Mouse (Mus musculus): ENCODE measurements around the gene Olfr332. TPM values are rescaled to one million over a fixed set of nuclear protein-coding genes. Genes with fewer than 3 reads are reported as not detected.
"Not testable (repeated sequence)": the region's sequence is repeated elsewhere in the genome, so short reads cannot be mapped to it uniquely, and the experiment has no call there.

Olfr332 gene
- polyA plus RNA-seq (2015; fragmentation: Nextera tagmentation; extraction: Ambion mirVana): not detected in 2 replicates

- H3K4me3 ChIP-seq (ENCODE audit: low read depth, low read length): no peak within 1 kb of the TSS
- H3K36me3 ChIP-seq (ENCODE audit: control insufficient read depth, insufficient read depth, low read length): no peaks in the 10 kb centered on the region
- no peak for ATAC-seq (ENCODE audit: low FRiP score, low TSS enrichment)
Observed at GRCm38 (mm10) chr11:58492455-58492854, at the start of gene Olfr332. Gene Olfr332, minus strand, starts transcription at chr11:58492555.

GRCm38 (mm10) chr11:58534736-58535135 is 42.4 kb upstream of the Olfr332 start, which contains the start of gene Olfr330:
Gene Olfr330, minus strand, starts transcription at chr11:58534836.
- not testable (repeated sequence) for H3K4me1 ChIP-seq (replicated peaks; ENCODE audit: control insufficient read depth, insufficient read depth); H3K27me3 ChIP-seq (ENCODE audit: control insufficient read depth, insufficient read depth, low read length); DNase-seq (ENCODE audit: low spot score); H3K9me3 ChIP-seq (ENCODE audit: control insufficient read depth, low read length); H3K4me2 ChIP-seq (replicated peaks; ENCODE audit: low read depth); ATAC-seq (ENCODE audit: low FRiP score, low TSS enrichment); H3K9ac ChIP-seq (ENCODE audit: low read length); H3K36me3 ChIP-seq (ENCODE audit: control insufficient read depth, insufficient read depth, low read length); H3K27ac ChIP-seq (replicated peaks); H3K4me3 ChIP-seq (ENCODE audit: low read depth, low read length)

More at GRCm38 (mm10) chr11:58492455-58492854, at the start of gene Olfr332:
- H3K27ac ChIP-seq (replicated peaks): no peak within 1 kb of the TSS
- WGBS: 57% methylated on average over 2 of the region's 2 CpGs
- no peaks in the 10 kb centered on the region for H3K9me3 ChIP-seq (ENCODE audit: control insufficient read depth, low read length)
- no peaks in the 10 kb centered on the region for H3K27me3 ChIP-seq (ENCODE audit: control insufficient read depth, insufficient read depth, low read length)
- H3K9ac ChIP-seq (ENCODE audit: low read length): no peak within 1 kb of the TSS
- no peak for TF ChIP-seq EP300 (optimal IDR thresholded peaks at IDR 0.05)
- no peak for TF ChIP-seq CTCF (IDR thresholded peaks at IDR 0.05; ENCODE audit: low read depth)
- no peak for DNase-seq (ENCODE audit: low spot score)
- H3K4me1 ChIP-seq (replicated peaks; ENCODE audit: control insufficient read depth, insufficient read depth): no peaks in the 10 kb centered on the region
- no peak within 1 kb of the TSS for H3K4me2 ChIP-seq (replicated peaks; ENCODE audit: low read depth)

GRCm38 (mm10) chr11:58519756-58520155 is 27.4 kb upstream of the Olfr332 start:
- not testable (repeated sequence) for H3K9me3 ChIP-seq (ENCODE audit: control insufficient read depth, low read length); DNase-seq (ENCODE audit: low spot score); H3K4me1 ChIP-seq (replicated peaks; ENCODE audit: control insufficient read depth, insufficient read depth); H3K27ac ChIP-seq (replicated peaks); H3K4me2 ChIP-seq (replicated peaks; ENCODE audit: low read depth); H3K4me3 ChIP-seq (ENCODE audit: low read depth, low read length); H3K36me3 ChIP-seq (ENCODE audit: control insufficient read depth, insufficient read depth, low read length); ATAC-seq (ENCODE audit: low FRiP score, low TSS enrichment); H3K9ac ChIP-seq (ENCODE audit: low read length); H3K27me3 ChIP-seq (ENCODE audit: control insufficient read depth, insufficient read depth, low read length)
- 88% methylated on average over 7 of the region's 9 CpGs for WGBS

GRCm38 (mm10) chr11:58518916-58519315 is 26.6 kb upstream of the Olfr332 start:
- 94% methylated on average over 17 of the region's 18 CpGs for WGBS
- not testable (repeated sequence) for H3K4me2 ChIP-seq (replicated peaks; ENCODE audit: low read depth); H3K4me1 ChIP-seq (replicated peaks; ENCODE audit: control insufficient read depth, insufficient read depth); H3K4me3 ChIP-seq (ENCODE audit: low read depth, low read length); H3K27ac ChIP-seq (replicated peaks); H3K36me3 ChIP-seq (ENCODE audit: control insufficient read depth, insufficient read depth, low read length); H3K9me3 ChIP-seq (ENCODE audit: control insufficient read depth, low read length); H3K27me3 ChIP-seq (ENCODE audit: control insufficient read depth, insufficient read depth, low read length); H3K9ac ChIP-seq (ENCODE audit: low read length); DNase-seq (ENCODE audit: low spot score); ATAC-seq (ENCODE audit: low FRiP score, low TSS enrichment)

- H3K4me1 ChIP-seq (replicated peaks; ENCODE audit: control insufficient read depth, insufficient read depth); H3K27ac ChIP-seq (replicated peaks); H3K36me3 ChIP-seq (ENCODE audit: control insufficient read depth, insufficient read depth, low read length); H3K27me3 ChIP-seq (ENCODE audit: control insufficient read depth, insufficient read depth, low read length); DNase-seq (ENCODE audit: low spot score); H3K4me3 ChIP-seq (ENCODE audit: low read depth, low read length); H3K9me3 ChIP-seq (ENCODE audit: control insufficient read depth, low read length); H3K4me2 ChIP-seq (replicated peaks; ENCODE audit: low read depth); ATAC-seq (ENCODE audit: low FRiP score, low TSS enrichment); H3K9ac ChIP-seq (ENCODE audit: low read length): not testable (repeated sequence)
- WGBS: 86% methylated on average over 19 of the region's 19 CpGs
Observed at GRCm38 (mm10) chr11:58509058-58509457, 16.7 kb upstream of the Olfr332 start.

GRCm38 (mm10) chr11:58502472-58502871 is 10.1 kb upstream of the Olfr332 start, which contains the start of gene Olfr331:
Gene Olfr331, minus strand, starts transcription at chr11:58502572.
- H3K4me3 ChIP-seq (ENCODE audit: low read depth, low read length); H3K27me3 ChIP-seq (ENCODE audit: control insufficient read depth, insufficient read depth, low read length); H3K36me3 ChIP-seq (ENCODE audit: control insufficient read depth, insufficient read depth, low read length); DNase-seq (ENCODE audit: low spot score); ATAC-seq (ENCODE audit: low FRiP score, low TSS enrichment); H3K4me2 ChIP-seq (replicated peaks; ENCODE audit: low read depth); H3K4me1 ChIP-seq (replicated peaks; ENCODE audit: control insufficient read depth, insufficient read depth); H3K9me3 ChIP-seq (ENCODE audit: control insufficient read depth, low read length); H3K27ac ChIP-seq (replicated peaks); H3K9ac ChIP-seq (ENCODE audit: low read length): not testable (repeated sequence)

GRCm38 (mm10) chr11:58499290-58499689 is 6.9 kb upstream of the Olfr332 start:
- TF ChIP-seq CTCF (IDR thresholded peaks at IDR 0.05; ENCODE audit: low read depth): peak; percentile 70
- TF ChIP-seq EP300 (optimal IDR thresholded peaks at IDR 0.05): no peak
- no peak overlapping the region for H3K4me2 ChIP-seq (replicated peaks; ENCODE audit: low read depth)
- H3K27ac ChIP-seq (replicated peaks): no peak overlapping the region
- H3K4me3 ChIP-seq (ENCODE audit: low read depth, low read length): no peak overlapping the region
- H3K9ac ChIP-seq (ENCODE audit: low read length): no peak overlapping the region
- H3K9me3 ChIP-seq (ENCODE audit: control insufficient read depth, low read length): no peaks in the 10 kb centered on the region
- H3K36me3 ChIP-seq (ENCODE audit: control insufficient read depth, insufficient read depth, low read length): no peaks in the 10 kb centered on the region
- ATAC-seq (ENCODE audit: low FRiP score, low TSS enrichment) (no peak), DNase-seq (ENCODE audit: low spot score) (no peak)
- H3K4me1 ChIP-seq (replicated peaks; ENCODE audit: control insufficient read depth, insufficient read depth): no peaks in the 10 kb centered on the region
- WGBS: 25% methylated on average over 3 of the region's 3 CpGs
- no peaks in the 10 kb centered on the region for H3K27me3 ChIP-seq (ENCODE audit: control insufficient read depth, insufficient read depth, low read length)
